Mouse (Mus musculus): ENCODE data around the gene Palm2.

The Palm2 gene

GRCm38 (mm10) chr4:57569711-57570110 is 135.7 kb downstream of the Palm2 start:
- DNase-seq: no peak

- no peak for DNase-seq
Measured at GRCm38 (mm10) chr4:57570229-57570628, 136.2 kb downstream of the Palm2 start.

- DNase-seq: no peak
Measured at GRCm38 (mm10) chr4:57574181-57574580, 140.1 kb downstream of the Palm2 start.

GRCm38 (mm10) chr4:57574646-57575045 is 140.6 kb downstream of the Palm2 start:
- no peak for DNase-seq

GRCm38 (mm10) chr4:57575686-57576085 is 141.6 kb downstream of the Palm2 start:
- DNase-seq: no peak

- no peak for DNase-seq
Measured at GRCm38 (mm10) chr4:57576095-57576494, 142.0 kb downstream of the Palm2 start.

- DNase-seq: no peak
Measured at GRCm38 (mm10) chr4:57579683-57580082, 145.6 kb downstream of the Palm2 start.

- DNase-seq: no peak
Measured at GRCm38 (mm10) chr4:57585281-57585800, 151.3 kb downstream of the Palm2 start.

- DNase-seq: no peak
Measured at GRCm38 (mm10) chr4:57586933-57587658, 153.0 kb downstream of the Palm2 start.

GRCm38 (mm10) chr4:57588356-57588755 is 154.3 kb downstream of the Palm2 start:
- no peak for DNase-seq

GRCm38 (mm10) chr4:57592751-57593150 is 158.7 kb downstream of the Palm2 start:
- no peak for DNase-seq

GRCm38 (mm10) chr4:57599946-57600345 is 165.9 kb downstream of the Palm2 start:
- DNase-seq: no peak

- no peak for DNase-seq
Measured at GRCm38 (mm10) chr4:57600685-57601457, 166.8 kb downstream of the Palm2 start.

- peak; percentile 33 for DNase-seq
Measured at GRCm38 (mm10) chr4:57601458-57601835, 167.4 kb downstream of the Palm2 start.

- DNase-seq: no peak
Measured at GRCm38 (mm10) chr4:57601903-57602617, 168.0 kb downstream of the Palm2 start.

GRCm38 (mm10) chr4:57606258-57606657 is 172.2 kb downstream of the Palm2 start:
- DNase-seq: no peak

- peak; percentile 87 for DNase-seq
Measured at GRCm38 (mm10) chr4:57607247-57607942, 173.3 kb downstream of the Palm2 start.

GRCm38 (mm10) chr4:57611303-57612077 is 177.4 kb downstream of the Palm2 start:
- no peak for DNase-seq

GRCm38 (mm10) chr4:57612716-57613115 is 178.7 kb downstream of the Palm2 start:
- no peak for DNase-seq

GRCm38 (mm10) chr4:57614686-57615085 is 180.6 kb downstream of the Palm2 start:
- DNase-seq: no peak

- DNase-seq: no peak
Measured at GRCm38 (mm10) chr4:57618743-57619142, 184.7 kb downstream of the Palm2 start.

GRCm38 (mm10) chr4:57622816-57623215 is 188.8 kb downstream of the Palm2 start:
- DNase-seq: no peak

All from retina, postnatal 1 day (tissue).